Mouse (Mus musculus): ENCODE data around the gene Vps33b.

The Vps33b gene

DNA sequence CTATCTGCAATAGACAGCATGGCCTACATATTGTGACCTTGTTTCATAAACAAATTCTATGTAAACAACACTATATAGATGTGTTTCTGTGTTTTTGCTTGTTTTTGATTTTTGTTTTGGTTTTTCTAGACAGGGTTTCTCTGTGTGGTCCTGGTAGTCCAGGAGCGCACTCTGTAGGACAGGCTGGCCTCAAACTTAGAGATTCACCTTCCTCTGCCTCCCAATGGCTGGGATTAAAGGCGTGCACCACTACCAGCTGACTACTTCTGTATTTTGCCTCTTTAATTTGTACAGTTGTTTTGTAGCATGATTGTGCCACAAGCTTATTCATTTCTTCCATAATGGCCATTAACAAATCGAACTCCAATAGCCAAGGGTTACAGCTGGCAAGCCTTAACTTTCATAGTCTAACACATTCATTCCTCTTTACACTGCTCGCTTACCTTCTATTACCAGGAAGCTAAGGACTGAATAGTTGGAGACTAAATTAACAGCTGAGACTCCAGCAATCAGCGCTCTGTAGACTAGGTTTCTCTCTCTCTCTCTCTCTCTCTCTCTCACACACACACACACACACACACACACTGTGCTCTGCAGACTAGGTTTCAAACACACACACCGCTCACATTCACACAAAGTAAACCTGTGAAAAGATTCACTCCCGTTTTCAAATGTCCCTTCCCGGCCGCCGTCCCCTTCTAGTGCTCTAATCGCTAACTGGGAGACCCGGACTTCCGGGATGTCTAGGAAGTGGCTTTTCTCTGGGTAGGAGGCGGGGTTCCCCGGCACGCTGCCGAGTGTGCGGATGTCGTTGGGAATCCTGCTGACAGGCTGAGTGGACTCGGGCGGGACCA is at the start of gene Vps33b:
Vps33b (plus strand) TSS at position 753 of the 854 bp plus-strand sequence.
- peak; percentile 94 for DNase-seq (ENCODE audit: low spot score)

GRCm38 (mm10) chr7:80220237-80220797 is 49.1 kb upstream of the Vps33b start:
- DNase-seq (ENCODE audit: low spot score): no peak

DNA sequence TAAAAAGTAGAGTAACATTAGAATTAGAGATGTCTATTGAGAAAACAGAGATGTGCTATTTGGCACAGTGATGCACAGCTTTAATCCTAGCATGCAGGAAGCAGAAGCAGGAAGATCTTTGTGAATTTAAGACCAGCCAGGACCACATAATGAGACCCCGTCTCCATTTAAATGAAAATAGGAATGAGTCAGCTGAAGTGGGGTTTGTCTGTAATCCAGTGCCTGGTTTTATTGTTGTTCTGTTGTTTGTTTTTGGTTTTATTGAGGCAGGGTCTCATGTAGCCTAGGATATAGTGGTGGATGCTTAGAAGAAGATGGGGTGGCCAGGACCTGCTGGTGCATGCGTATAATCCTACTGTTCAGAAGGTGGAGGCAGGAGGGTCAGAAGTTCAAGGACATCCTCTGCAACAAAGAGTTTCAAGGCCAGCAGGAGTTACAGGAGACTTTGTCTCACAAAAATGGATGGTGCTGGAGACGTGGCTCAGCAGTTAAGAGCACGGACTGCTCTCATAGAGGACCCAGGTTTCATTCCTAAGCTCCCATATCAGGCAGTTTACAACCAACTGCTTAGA is 48.2 kb upstream of the Vps33b start:
- no peak for DNase-seq (ENCODE audit: low spot score)

GRCm38 (mm10) chr7:80227065-80227464 is 42.4 kb upstream of the Vps33b start:
- DNase-seq (ENCODE audit: low spot score): no peak

GRCm38 (mm10) chr7:80230196-80230595 is 39.3 kb upstream of the Vps33b start:
- no peak for DNase-seq (ENCODE audit: low spot score)

DNA sequence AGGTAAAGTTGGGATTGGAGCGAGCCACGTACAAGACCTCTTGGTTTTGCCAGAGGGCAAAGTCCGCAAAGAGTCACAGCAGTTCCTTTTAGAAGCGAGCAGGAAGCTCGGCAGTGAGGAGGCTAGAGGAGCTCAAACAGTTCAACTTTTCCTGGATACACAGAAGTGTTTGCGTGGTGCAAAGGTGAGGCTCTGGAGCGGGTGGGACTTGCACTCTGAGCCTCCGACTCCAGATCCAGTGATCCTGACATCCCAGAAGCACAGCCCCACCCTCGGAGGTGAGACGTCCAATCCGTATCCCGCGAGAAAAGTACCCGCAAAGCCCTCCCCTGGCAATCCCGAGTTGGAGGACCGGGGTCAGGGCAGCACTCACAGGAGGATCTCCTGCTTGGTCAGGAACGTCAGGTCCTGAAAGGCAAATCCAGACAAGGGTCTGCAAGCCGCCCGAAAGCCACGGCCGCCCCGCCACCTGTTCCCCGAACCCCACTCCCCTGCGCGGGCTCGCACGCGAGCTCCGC is 37.4 kb upstream of the Vps33b start:
- peak; percentile 33 for DNase-seq (ENCODE audit: low spot score)

DNA sequence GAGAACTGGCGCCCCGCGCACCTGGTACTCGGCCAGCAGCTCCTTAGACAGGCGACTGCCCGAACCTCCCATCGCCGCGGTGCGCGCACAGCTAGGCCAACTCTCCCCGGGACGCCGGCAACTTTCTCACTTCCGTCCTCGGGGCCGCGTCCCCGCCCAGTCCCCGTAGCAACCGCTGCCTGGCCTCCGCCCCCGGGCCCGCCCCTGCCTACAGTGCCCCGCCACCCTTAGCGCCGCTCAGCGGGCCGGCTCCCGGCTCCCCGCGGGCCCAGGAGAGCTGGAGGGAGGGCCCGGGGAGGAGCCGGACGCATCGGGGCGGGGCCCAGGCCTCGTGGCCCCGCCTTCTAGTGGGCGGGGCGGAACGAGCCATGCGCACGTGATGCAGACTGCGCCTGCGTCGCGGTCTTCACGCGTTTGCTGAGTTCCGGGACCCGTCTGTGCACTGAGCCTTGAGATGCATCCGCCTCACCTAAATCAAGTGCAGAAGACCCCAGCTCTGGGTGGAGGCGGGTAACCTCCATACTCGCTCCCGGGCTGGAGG is 36.9 kb upstream of the Vps33b start, which contains the start of the genes Cib1 and Gdpgp1:
Cib1 (minus strand) TSS at position 325 of the 541 bp plus-strand sequence.
Gdpgp1 (plus strand) TSS at position 377 of the 541 bp plus-strand sequence.
- peak; percentile 97 for DNase-seq (ENCODE audit: low spot score)

DNA sequence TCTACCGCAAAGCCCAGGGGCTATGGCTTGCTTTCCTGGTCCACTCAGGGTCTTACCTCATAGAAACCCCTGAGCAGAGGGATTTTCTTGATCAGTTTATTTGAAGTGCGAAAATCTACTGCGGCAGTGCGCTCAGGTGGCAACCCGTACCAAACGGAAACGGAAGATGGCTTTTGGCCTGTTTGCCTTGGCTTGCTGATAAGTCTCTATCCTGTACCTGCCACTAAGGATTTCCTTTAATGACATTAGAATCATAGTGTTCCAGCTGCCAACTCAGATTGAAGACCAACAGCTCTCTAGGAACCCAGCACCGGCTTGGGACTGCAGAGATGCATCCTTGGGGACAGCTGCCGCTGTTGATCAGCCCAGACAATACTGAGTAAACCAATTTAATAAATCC is 35.6 kb upstream of the Vps33b start:
- no peak for DNase-seq (ENCODE audit: low spot score)

DNA sequence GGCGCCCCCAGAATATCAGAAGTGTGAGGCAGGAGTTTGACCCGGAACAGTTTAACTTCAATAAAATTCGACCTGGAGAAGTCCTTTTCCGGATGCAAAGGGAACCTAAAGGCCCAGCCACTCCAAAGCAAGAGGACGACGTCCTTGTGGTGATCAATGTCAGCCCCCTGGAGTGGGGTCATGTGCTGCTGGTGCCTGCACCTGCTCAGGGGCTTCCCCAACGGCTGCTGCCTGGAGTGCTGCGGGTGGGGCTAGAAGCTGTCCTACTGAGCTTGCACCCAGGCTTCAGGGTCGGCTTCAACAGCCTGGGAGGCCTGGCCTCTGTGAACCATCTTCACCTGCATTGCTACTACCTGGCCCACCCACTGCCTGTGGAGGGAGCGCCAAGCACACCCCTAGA is 30.9 kb upstream of the Vps33b start:
- no peak for DNase-seq (ENCODE audit: low spot score)

- DNase-seq (ENCODE audit: low spot score): no peak
These were observed 27.8 kb upstream of the Vps33b start for GRCm38 (mm10) chr7:80241661-80242060.

DNA sequence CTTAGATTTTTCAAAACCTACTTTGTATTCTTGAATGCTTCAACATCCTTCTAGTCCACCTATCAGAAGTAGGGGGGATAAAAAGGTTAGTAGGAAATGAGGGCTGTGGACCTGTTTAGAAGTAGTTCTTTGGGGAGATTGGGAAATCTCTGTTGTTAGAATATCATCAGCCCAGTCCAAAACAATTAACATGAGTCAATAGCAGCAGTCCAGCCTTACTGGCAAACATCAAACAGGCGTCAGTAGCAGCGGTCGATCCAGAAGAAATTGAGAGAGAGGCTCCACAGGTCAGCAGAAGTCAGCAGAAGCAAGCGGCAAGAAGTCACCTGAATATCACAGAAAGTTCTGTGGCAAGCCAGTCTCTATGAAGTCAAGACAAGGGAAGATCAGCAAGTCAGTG is 24.6 kb upstream of the Vps33b start:
- DNase-seq (ENCODE audit: low spot score): no peak

DNA sequence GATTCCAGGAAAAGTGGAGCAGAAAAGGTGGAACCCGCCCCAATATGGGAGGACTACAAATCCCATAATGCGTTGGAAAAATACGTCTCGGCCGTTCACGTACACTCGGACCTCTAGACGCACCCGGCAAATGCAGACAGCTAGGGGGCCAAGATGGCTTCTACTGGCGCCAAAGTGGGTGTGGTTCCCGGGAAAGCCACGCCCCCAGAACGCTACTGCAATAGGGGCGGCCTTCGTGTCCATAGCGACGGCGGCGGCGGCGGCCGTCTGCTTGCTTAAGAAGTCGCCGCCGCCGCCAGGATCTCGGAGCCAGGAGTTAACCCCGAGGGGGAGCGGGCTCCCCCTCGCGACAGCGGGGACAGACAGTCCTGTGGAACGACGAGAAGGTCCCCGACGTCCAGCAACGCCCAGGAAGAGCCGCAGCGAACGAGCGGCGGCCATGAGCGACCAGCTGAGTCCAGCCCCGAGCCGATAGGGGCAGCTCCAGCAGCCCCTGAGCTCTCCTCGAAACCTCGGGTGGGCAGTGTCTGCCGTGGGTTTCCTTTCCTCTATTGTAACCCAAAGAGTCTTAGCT is 23.2 kb upstream of the Vps33b start, which contains the start of gene Ttll13:
Ttll13 (plus strand) TSS at position 229 of the 574 bp plus-strand sequence.
- DNase-seq (ENCODE audit: low spot score): peak; percentile 93

DNA sequence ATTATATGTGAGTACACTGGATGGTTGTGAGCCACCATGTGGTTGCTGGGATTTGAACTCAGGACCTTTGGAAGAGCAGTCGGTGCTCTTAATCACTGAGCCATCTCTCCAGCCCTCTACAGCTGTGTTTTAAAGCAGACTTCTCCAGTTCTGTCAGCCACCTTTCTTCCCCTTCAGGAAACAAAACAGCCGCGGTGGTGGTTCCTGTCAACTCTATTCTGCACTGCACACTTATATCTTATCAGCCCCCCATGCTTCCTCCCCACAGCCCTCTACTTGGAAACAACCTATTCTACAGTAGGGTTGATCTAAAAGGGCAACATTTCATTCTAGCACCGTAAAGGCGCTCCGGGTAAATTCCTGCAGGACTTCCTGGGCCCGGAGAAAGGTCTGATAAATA is 22.6 kb upstream of the Vps33b start:
- no peak for DNase-seq (ENCODE audit: low spot score)

DNA sequence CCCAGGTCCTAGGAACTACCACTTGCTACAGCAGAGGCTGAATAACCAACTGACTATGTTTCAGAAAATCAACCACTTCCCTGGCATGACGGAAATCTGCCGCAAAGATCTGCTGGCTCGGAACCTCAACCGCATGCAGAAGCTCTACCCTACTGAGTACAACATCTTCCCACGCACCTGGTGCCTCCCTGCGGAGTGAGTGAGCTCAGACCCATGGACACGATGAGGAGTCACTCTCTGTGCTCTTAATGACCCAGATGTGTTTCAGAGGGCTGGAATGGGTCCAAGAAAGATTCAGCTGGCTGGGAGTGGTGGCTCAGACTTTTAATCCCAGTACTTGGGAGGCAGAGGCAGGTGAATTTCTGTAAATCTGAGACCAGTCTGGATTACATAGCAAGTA is 17.0 kb upstream of the Vps33b start:
- DNase-seq (ENCODE audit: low spot score): no peak

DNA sequence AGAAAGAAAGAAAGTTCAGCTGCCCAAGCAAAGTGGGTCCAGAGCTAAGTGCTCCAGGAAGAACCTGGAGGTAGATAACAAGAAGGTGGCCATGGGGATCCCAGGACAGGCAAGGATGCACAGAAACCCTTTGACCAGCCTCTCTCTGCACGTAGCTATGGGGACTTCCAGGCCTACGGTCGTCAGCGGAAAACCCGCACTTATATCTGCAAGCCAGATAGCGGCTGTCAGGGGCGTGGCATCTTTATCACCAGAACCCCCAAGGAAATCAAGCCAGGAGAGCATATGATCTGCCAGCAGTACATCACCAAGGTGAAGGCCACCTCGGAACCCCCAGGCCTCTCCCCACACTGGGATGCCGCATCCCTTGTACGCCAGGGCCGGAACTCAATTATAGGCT is 16.6 kb upstream of the Vps33b start:
- DNase-seq (ENCODE audit: low spot score): no peak

DNA sequence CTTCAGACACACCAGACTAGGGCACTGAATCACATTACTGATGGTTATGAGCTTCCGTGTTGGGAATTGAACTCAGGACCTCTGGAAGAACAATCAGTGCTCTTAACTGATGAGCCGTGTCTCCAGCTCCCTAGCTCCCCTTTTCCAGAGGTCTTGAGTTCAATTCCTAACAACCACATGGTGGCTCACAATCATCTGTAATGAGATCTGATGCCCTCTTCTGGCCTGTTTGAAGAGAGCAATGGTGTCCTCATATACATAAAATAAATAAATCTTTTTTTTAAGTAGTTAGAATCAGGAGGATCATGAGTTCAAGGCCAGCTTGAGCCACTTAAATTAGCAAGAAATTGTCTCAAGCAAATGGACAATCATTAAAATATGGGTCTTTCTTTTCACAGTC is 13.5 kb upstream of the Vps33b start:
- DNase-seq (ENCODE audit: low spot score): no peak

- no peak for DNase-seq (ENCODE audit: low spot score)
These were observed 11.7 kb upstream of the Vps33b start for GRCm38 (mm10) chr7:80257706-80258105.

- DNase-seq (ENCODE audit: low spot score): peak; percentile 76
These were observed 8.7 kb upstream of the Vps33b start, which contains the start of gene Ngrn for GRCm38 (mm10) chr7:80260625-80261371. Gene Ngrn, plus strand, starts transcription at chr7:80261215.

DNA sequence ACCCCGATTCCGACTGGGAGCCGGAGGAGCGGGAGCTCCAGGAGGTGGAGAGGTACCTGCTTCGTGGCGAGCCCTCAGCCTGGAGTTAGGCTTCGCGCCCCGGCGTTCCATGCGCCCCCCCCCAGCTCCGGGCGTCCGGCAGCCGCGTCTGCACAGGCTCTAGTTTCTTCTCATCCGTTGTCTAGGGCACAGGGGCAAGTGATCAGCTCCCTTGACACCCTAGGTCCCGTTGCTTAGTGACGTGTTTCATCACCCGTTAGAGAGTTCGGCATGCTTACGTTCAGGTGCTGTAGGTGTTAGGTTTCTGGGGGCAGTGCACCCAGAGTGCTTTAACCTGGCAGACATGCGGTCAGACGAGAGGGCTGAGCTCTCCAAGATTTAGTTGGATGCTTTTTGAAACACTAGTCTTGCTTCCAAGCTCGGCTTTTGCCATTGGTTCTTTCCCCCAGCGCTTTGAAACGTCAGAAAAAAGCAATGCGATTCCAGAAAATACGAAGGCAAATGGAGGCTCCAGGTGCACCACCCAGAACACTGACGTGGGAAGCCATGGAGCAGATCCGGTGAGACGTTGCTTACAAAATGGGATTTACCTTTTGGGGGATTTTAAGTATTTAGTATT is 8.0 kb upstream of the Vps33b start:
- DNase-seq (ENCODE audit: low spot score): no peak

GRCm38 (mm10) chr7:80264606-80265005 is 4.8 kb upstream of the Vps33b start:
- no peak for DNase-seq (ENCODE audit: low spot score)

- no peak for DNase-seq (ENCODE audit: low spot score)
These were observed 1.7 kb upstream of the Vps33b start for GRCm38 (mm10) chr7:80267764-80268163.

Measured in ovary, postnatal 14 days (tissue).